Mouse (Mus musculus) heart, adult 11 months (tissue): Measurements from ENCODE around the gene Idua.

Experiments
- DNase-seq: peaks from one replicate; pipeline ENCODE4 v3.0.0; 2022

Idua gene

DNA sequence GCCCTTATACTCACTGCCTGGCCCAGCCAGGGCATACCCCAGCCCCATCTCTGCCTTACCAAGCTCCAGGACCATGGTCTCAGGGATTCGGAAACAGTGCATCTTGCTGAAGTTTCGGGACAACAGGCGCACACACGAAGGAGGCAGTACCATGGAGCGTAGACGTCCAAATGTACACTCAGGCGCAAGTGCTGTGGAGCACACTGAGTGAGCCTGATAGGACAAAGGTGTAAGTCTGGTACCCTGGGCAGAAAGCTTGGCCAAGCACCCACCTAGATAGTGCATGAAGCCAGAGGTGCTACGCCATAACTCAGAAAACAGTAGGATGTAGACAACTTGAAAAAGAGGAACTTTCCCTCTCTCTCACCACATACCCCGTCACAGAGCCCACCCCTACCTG is 4.8 kb upstream of the Idua start:
- DNase-seq: peak; percentile 80

GRCm38 (mm10) chr5:108655891-108656650 is 4.1 kb upstream of the Idua start:
- DNase-seq: peak; percentile 89

DNA sequence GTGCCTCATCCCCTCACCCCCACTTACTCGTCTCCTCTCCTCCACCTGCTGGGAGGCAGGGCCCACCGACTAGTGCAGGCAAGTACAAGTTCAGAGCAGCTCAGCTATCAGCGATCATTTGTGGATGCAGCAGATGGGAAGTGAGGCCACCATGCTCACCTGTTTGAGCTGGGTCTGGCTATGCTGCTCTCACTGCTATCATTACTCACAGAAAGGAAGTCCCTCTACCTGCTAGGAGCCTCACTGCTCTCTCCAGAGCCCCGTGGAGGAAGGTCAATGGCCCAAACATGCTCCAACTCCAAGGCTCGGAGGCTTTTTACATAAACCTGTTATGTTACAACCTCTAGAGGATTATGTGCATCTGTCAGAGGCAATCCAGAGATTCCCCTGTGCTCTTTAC is 2.7 kb upstream of the Idua start:
- DNase-seq: peak; percentile 85

DNA sequence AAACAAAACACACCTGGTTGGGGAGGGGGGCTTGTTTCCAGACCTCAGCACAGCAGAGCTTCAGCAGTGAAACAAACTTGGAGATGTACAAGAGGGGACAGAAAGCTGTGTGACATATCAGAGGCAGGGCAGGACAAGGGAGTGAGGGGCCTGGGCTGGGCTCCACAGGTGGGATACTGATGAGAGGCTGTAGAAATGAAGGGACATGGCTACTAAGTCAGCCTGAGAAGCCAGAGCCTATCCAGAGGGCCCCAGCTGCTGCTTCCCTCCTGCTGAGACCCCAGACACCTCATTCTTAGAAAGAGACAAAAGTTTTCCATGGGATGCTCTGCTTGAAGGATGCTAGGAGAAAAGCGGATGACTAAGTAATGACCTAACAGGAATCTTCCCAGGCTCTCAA is 1.5 kb upstream of the Idua start:
- peak; percentile 87 for DNase-seq

DNA sequence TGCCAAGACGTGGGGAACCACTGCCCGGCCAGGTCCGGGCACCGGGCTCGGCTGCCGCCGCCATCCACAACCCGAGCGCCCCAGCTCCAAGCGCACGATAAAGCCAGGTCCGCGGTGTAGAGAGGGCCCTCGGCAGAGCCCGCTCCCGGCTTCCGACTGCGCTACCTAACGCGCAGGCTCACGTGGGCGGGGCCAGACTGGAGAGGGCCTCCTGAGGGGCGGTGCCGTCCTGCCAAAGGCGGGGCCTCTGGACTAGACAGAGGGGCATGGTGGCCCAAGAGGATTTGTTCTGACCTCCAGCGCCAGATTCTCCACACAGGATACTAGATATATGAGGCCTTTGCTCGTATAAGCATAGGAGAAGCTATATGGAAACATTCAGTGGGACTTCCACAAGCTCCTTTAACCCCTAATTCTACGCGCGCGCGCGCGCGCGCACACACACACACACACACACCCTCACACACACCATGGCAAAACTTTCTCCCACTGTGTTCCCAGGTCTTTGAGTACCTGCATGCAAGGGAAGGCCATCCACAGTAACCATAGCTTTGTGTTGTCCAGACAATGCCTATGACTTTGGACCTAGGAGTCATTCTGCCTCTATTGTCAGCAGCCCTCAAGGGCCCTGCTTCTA is 619 bp downstream of the Idua start:
- peak; percentile 99 for DNase-seq

GRCm38 (mm10) chr5:108662772-108663171 is 2.6 kb downstream of the Idua start:
- DNase-seq: no peak

GRCm38 (mm10) chr5:108665066-108665465 is 4.9 kb downstream of the Idua start:
- no peak for DNase-seq

DNA sequence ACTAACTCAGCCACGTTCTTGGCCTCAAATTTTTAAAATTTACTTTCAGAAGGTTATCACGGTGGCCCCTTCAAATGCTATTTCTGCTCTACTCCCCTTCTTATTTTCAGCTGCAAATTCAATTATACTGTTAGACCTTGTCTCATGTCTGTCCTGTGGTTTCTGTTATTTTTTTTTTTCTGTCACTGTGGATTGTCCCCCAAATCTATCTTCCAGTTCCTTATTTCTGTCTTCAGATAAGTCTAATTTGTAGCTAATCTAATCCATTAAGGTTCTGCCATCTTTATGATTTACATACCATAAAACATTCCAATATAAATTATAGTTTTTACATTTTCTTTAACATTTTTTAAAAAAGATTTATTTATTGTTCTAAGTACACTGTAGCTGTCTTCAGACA is 7.2 kb downstream of the Idua start:
- no peak for DNase-seq

DNA sequence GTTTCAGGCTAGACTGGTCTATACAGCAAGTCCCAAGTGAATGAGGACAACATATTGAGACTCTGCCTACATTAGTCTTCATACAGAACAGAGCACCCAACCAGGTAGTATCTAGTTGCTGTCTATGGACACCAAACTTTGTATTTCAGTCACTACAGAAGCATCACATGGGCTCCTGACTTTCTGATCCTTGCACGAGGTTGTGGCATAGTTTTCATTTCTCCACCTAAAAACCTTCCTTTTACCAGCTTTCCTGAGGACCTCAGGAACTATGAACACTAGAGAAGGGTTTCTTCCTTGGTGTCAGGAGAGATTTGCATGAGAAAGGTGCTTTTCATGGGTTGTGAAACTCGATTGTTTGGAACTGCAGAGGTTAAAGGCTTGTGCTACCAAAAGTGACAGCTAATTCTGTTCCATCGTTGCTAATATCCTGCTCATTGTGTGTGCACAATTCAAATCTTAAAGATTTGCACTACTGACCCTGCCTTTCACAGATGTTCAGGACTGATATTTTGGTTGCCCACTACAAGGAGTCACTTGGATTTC is 8.3 kb downstream of the Idua start:
- DNase-seq: no peak

- peak; percentile 99 for DNase-seq
Observed at GRCm38 (mm10) chr5:108668977-108669936, 9.1 kb downstream of the Idua start, which contains the start of gene Dgkq. Gene Dgkq, minus strand, starts transcription at chr5:108669672.

- DNase-seq: peak; percentile 89
Observed at GRCm38 (mm10) chr5:108669986-108670385, 9.9 kb downstream of the Idua start.

DNA sequence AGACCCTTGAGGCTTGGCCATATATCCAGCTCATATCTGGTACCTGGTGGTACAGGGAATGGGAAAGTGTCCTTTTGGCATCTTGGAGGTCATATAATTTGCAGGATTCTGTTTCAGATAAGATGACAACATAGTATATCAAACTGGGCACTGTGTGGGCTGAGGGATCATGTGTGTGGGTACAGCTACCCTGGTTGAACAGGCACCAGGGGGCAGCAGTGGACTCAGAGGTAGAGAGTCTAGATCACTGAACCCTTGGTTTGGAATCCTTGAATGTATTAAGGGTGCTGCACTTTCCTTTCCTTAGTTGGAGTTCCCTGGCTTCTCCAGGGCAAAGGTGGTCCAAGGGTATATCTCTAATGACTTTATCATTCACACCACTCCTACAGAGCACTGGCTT is 10.7 kb downstream of the Idua start:
- no peak for DNase-seq

- DNase-seq: no peak
Observed at GRCm38 (mm10) chr5:108671757-108672156, 11.6 kb downstream of the Idua start.

DNA sequence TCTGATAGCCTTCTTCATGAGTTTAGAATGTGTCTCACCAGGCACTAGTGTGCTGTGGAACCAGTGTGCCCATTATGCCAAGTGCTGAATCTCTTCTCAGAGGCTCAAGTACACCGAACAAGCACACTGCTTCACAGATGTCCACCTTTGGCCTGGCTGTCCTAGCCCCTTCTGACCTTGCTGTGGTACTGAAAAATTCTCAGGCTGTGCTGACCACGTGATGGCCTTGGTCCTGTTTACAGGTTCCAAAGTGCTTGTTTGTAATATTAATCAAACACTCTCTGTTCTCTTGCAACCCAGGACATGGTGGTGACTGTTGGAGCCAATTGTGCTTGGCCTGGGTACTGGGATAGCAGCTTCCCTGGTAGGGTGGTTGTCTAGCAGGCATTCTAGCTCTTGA is 14.5 kb downstream of the Idua start:
- no peak for DNase-seq

GRCm38 (mm10) chr5:108675251-108675816 is 15.2 kb downstream of the Idua start, which contains the start of gene Slc26a1:
Gene Slc26a1, minus strand, starts transcription at chr5:108675569.
- DNase-seq: peak; percentile 88

DNA sequence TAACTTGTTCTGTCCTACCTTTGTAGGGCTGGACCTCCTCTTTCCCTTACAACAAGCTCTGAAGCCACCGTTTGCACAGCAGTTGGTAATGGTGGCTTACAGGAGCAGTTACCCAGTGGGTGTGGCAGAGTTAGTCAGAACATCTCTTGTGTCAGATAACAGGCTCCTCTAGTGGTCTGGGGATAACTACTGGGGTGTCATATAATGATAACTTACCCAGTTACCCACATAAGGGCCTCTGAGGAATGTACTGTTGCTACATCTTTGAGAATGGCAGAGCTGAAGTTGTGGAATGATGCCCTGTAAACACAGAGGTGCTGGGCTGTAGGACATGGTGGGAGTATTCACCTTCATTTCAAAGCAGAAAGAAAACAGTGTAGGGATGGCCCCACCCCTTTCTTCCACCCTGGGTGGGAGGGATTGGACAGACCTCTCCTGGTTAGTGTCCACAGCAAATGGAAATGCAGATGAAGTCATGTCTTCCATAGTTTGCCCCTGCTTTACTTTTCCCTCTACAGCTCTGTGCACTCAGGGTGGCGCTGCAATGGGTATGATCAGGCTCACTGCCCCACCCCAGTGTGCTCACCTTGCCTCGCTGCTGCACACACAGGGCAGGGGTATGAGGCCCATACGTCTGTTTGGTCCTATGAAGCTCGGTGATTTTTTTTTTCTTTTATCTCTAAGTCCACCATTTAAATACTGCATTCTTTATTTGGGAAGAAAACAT is 16.8 kb downstream of the Idua start:
- DNase-seq: no peak

GRCm38 (mm10) chr5:108677605-108678295 is 17.6 kb downstream of the Idua start:
- DNase-seq: peak; percentile 95

GRCm38 (mm10) chr5:108678296-108678854 is 18.2 kb downstream of the Idua start:
- DNase-seq: no peak

DNA sequence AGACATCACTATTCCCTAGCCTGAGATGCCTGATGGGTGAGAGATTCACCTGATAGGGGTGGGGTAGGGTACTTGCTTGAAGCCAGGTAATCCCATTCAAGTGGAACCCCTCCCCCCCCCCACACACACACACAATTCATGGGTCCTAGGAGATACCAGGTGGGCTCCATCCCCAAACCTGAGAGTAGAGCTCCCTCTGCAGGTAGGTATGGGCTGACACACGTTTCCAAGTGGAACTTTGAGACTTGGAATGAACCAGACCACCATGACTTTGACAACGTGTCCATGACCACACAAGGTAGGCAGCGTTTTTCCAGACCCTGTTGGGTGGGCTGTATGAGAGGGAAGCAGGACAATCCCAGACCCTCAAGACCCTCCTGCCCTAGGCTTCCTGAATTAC is 19.8 kb downstream of the Idua start:
- DNase-seq: no peak

- DNase-seq: no peak
Observed at GRCm38 (mm10) chr5:108680871-108681270, 20.7 kb downstream of the Idua start.

DNA sequence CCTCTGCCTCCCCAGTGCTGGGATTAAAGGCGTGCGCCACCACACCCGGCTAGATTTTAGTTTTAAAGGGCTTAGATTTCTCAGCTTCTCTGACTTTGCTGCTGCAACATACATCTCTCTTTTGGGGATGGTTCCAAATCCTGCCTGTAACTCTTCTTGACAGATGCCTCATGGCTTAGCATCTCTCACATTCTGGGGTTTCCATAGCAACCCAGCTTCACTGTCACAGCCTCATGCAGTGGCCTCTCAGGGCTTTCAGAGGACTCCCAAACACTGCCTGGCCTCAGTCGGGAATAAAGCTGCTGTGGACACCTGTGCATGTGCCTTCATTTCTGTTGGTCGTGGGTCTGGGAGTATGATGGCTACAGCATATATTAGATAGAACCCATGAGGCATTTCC is 29.0 kb downstream of the Idua start:
- no peak for DNase-seq
